Mouse (Mus musculus): Measurements from ENCODE around the gene Kras.

Gene Kras

GRCm38 (mm10) chr6:145187093-145188088, 62.6 kb downstream of the Kras start:
- DNase-seq (ENCODE audit: low spot score), result no peak

- DNase-seq (ENCODE audit: low spot score), result no peak
These were observed 63.9 kb downstream of the Kras start for GRCm38 (mm10) chr6:145186096-145186495.

- DNase-seq (ENCODE audit: low spot score), result peak; percentile 51
These were observed 68.0 kb downstream of the Kras start for GRCm38 (mm10) chr6:145182044-145182443.

- DNase-seq (ENCODE audit: low spot score), result peak; percentile 66
These were observed 70.4 kb downstream of the Kras start for GRCm38 (mm10) chr6:145179665-145180064.

GRCm38 (mm10) chr6:145176474-145176873, 73.6 kb downstream of the Kras start:
- no peak for DNase-seq (ENCODE audit: low spot score)

GRCm38 (mm10) chr6:145175571-145175981, 74.5 kb downstream of the Kras start:
- peak; percentile 62 for DNase-seq (ENCODE audit: low spot score)

- DNase-seq (ENCODE audit: low spot score), result peak; percentile 92
These were observed 76.3 kb downstream of the Kras start for GRCm38 (mm10) chr6:145173781-145174191.

GRCm38 (mm10) chr6:145171892-145172606, 78.0 kb downstream of the Kras start:
- DNase-seq (ENCODE audit: low spot score), result no peak
